Mouse (Mus musculus) brain, adult 2 months (tissue): ENCODE data around the gene Gm21885.
"Not testable (repeated sequence)": the region's sequence is repeated elsewhere in the genome, so short reads cannot be mapped to it uniquely, and the experiment has no call there.

Experiments used
- DNase-seq: peaks from one replicate; pipeline ENCODE4 v3.0.0; 2011; ENCODE audit warnings: low read depth, low spot score

The Gm21885 gene

DNA sequence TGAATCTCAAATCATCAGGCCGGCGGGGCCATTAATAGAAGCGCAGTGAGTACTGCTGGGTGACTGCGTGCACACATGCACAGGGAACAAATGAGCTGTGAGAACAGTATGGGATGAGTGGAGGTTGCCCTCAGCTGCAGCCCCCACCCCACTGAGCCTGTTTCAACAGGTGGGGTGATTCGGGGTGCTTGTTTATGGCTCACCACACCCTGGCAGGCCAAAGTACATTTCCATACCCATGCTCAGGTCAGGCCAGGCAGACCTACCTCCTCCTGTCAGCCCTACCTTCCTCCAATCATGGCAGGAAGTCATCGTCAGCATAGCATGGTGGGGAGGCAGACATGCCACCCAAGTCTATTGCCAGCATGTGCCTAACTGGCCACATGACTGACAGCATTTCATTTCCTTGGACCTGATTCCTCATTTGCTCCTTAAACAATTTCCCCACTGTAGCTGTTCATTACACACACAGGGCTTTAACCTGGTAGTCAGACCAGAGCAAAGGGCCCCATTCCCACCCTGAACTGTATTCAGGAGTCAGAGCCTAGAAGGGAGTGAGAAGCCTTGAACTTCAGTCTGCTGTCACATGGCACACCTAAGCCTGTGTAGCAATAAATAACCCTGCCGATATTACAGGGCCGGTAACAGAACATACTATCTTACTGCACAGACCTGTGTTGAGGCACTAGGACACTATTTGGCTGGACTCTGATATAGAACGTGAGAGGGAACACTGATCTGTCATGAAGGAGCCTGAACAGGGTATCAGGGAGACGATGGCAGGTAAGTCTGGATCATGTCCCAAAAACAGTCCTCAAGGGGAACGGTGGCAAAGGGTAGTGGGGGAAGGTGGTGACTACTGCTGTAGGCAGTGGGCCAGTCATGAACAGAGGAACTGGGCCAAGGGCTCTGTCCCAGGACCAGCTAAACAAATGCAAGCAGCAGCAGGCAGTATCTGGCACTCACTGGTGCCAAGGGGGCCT is at the start of gene Gm21885:
Gene Gm21885 (plus strand): TSS at position 675 of the 983 bp plus-strand sequence.
- peak; percentile 44 for DNase-seq

DNA sequence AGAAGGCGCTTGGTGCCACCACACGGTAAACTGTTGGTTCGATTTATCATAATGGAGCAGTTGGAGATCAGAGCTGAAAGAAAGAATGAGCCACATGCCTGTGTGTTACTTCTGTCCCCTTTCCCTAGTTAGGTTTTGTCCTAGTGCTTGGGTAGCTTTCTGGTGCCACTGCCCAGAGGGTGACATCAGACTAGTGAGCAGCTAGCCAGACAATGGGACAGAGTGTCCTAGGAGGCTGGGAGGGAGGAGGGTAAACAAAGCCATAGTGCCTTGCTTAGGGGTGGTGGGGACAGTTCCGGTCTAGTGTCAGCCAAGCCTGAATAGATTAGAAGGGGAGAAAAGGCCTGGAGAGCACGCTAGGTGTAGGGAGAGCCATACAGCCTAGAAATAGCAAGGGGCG is 48.3 kb upstream of the Gm21885 start:
- DNase-seq, result peak; percentile 93

DNA sequence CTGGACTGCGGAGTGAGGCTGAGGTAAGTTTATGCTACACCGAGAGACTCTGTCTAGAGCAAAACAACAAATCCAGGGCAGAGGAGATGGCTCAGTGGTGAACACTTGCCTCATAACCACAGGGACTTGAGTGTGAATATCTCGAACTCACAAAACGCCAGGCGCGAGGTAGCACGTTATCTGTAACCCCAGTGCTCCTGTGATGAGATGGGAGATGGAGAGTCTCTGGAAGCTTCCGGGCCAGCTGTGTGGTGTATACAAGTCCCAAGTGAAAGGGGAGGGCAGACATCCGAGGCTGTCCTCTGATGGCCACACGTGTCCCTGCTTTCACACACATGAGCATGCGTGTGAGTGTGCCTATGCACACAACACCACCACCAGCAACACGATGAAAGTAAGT is 47.3 kb upstream of the Gm21885 start:
- DNase-seq, result no peak

DNA sequence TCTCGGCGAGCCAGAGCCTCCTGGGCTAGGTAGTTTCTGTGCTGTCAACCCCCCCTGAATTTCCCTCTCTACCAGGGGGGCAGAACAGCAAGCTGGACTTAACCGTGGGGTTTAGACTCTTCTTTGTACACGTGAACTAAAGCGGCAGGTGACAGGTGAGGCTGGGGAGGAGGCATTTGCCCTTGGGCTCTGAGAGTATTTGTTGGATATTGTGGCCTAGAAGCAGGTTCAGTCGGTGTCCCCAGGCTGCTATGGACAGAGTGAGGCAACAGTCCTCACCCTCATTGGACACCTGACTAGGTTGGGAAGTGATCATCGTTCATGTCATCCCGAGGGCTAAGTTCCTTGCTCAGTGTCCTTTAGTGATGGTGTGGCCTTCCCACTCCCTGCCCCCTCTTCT is 46.8 kb upstream of the Gm21885 start:
- DNase-seq, result no peak

DNA sequence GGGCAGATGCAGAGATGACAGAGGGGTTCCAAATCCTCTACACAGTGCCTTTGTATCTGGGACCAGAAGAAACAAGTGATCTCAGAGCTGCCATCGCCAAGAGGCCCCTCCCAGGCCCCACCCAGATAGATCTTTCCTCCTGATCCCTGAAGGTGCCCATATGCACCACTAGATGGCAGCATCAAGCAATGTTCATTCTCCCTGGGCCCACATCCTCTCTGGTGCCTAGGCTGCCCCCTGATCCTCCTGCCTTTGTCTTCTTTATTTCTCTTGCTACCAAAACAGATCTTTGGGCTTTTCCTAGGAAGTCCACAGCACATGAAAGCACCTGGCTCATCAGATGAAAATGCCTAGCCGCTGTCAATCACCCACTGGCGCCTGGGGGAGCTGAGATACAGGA is 45.6 kb upstream of the Gm21885 start:
- DNase-seq, result peak; percentile 96

DNA sequence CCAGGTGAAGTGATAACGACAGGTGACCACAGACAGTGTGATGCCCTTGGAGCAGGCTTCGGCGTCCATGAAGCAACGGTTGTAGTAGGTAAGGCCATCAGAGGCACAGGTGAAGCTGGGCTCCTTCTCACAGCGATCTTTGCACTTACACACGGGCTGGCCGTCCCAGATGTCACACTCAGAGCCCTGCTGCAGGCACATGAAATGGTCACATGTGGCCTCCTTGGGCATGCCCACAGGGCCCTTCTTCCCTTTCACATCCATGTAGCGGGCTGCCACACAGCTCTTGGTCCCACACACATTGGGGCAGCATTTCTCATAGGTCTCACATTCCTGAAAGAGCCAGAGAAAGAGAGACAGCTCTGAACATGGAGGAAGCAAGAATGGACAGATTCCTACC is 42.9 kb upstream of the Gm21885 start:
- DNase-seq, result no peak

DNA sequence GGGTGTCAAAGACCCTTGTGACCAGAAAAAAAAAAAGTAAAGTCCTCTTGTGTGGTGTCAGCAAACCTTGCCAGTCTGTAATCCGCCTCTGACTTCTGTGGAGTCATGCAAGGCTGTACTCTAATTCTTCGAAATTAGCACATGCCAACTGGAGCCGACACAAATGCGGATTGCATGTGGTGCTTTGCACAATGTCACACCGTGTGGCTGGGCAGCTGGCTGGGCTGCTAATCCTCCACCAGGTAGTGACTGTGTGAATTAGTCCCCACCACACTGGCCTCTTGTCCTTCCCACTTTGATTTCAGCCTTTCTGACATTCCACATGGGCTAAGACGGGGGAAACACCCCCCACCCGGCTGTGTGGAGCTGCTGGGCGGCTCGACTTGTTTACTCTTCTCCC is 42.0 kb upstream of the Gm21885 start:
- DNase-seq, result peak; percentile 63

DNA sequence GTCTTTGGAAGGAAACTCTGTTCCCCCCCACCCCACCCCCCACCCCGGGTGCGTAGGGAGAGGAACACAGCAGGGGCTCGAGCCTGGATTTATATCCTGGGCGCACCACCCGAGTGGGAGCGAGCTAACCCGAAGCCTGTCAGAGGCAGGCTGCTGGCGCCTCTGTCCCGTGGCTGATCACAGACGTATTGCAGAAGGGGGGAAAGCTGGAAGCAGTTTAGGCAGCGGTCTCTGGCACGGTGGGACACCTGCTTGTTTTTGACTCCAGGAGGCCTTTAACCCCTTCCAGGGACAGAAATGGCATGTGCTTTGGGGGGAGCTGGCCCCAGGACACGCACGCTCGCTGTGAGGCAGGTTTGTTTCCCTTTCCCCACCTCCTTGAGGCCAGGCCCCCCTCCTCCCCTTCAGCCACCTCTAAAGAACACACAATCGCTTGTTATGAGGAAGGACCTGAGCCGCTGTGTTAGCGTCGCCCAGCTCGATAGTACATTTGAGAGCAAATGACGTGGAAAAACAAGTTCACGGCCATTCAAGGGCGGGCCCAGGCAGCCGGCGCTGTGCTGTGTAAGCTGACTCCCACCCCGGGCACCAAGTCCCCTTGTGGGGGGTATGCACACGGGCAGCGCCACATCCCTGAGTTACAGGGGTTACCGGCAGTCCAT is 38.8 kb upstream of the Gm21885 start:
- no peak for DNase-seq

DNA sequence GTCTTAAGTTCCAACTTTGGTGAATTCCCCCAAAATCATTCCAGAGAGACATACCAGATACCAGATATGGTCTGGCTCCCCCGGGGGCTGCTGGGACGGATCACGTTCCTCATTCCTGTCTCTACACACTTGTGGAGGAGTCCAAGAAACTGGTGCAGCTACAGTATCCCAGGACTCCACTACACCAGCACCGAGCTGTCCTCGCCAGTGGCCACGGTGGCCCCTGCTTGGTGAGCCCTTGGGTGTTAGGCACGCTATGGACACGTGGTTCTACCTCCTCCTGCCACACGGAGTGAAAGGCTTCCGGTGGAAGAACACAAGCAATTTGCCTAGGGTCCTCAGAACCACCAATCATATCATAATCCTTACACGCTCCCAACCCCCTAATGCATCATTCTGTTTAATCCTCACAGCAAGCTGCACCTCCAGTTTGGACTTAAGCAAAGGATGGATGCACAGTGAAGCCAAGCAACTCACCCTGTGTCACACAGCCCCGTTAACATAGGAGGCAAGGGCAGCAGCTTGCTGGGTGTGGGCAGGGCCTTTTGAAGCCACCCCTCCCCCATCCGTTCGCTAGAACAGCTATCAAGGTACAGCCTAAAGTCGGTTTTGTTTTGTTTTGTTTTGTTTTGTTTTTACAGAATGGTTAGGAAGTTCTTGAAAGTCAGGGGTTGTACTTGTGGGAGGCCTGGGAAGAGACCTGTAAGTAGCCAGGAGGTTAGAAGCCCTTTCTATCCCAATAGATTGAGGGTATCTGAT is 38.1 kb upstream of the Gm21885 start:
- no peak for DNase-seq

DNA sequence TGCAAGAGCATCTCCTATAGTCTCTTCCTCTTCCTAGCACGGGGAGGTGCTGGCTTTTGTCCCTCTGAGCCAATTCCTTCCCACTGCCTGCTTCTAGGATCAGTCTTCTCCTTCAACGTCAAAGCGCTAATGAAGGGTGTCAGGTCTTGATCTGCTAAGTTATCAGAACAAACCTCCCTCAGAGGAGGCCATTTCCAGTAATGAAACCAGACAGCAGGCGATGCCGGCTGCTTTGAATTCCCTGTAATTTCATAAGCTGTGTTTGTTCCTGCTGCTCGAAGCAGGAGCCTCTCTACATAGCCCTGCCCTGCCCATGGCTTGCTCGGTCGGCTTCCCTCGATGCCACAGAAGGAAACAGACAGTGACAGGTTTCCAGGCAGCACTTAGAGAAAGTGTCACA is 37.3 kb upstream of the Gm21885 start:
- no peak for DNase-seq

DNA sequence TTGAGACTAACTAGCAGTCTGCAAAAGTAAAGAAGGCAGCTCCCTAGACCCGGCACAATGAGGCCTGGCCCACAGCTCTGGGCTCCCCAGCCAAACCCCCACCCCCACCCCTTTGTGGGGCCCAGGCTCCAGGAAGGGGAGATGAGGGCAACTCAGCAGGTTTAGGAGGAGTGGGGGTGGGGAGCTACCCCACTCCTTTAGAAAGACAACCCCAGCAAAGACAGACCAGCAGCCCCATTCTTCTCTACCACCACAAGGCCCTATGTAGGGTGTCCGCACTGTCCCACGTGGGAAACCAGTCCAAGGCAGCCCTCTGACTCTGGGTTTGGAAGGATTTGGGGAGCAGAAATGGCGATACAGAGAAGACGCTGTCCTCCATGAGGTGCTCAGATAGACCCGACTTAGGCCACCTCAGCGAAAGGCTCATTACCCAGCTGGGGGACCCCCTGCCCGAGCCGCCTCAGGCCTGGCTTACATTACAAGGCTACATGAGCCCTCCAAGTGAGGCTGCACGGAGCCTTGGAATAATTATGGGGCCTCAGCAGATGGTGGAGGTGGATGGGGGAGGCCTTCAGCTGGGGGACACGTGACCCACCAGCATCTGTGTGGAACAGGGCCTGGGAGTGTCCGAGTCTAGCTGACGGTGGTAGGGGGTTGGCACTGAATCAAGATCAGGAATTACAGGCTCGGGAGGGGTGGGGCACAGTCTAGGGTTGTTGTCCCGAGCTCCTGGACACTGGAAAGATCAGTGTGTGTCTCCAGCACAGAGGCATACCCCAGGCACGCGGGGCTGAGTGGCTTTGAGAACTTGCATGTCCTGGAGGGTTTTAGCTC is 35.5 kb upstream of the Gm21885 start, which contains the start of gene Wfikkn2:
Gene Wfikkn2 (minus strand): TSS at position 51 of the 834 bp plus-strand sequence.
- DNase-seq, result peak; percentile 65

DNA sequence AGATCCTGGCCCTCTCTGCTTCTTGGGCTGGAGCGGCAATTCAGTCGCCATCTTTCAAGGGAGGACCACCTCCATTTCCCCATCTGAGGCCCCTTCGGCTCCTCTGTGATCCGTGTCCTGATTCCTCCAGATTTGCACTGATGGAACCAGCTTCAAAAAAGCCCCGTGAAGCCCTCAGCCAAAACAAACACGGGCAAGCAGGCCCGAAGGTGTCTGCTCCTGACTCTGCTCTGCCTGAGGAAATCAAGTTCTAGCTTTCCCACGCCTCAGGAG is 34.9 kb upstream of the Gm21885 start:
- no peak for DNase-seq

DNA sequence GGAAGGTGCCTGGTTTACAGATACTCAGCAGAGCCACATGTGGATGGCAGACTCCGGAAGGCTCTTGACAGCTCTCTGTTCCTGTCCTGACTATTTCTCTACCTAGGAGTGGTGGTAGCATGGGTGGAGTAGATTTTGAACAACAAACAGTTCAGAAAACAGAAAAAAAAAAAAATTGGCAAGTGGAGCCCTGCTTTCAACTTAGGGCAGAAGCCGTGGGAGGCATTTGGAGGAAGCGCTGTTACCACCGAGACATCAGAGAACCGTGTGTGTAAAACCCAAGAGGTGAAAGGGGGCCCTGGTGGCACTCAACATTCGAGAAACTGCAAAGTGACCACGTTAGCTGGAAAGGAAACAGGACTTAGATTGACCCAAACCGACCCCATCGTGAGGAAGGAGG is 28.5 kb upstream of the Gm21885 start:
- no peak for DNase-seq

DNA sequence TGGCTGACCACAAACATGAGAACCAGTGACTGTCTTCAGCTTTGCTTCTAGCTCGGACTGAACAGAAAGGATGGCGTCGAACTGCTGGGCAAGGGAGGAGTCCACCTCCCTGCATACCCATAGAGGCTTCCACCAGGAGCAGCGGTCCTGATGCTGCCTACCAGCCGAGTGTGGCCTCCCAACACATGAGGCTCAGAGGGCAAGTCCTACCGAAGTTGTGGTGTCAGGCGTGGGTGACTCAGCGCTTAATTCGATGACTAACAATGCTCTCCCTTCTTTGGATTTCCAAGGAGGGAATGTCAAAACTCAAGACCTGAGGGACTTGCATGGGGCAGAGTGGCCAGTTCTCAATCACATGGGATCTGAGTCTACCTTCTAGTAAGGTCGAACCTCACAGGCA is 28.0 kb upstream of the Gm21885 start:
- no peak for DNase-seq

DNA sequence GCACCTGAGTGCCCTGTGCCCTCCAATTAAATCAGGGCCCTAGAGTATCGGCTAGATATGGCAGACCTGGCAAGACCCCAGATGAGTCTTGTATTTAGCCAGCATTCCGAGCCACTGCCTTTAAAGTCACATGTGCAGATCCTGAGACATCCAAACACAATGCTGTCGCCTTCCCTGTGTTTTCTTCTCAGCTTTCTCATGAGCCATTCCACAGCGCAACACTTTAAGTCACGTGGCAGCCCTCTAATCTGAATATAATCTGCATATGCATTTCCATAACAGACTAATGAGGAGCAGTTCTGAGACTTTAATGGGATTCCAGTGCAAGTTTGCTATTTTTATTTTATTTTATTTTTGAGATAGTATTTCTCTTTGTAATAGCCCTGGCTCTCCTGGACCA is 25.9 kb upstream of the Gm21885 start:
- no peak for DNase-seq

DNA sequence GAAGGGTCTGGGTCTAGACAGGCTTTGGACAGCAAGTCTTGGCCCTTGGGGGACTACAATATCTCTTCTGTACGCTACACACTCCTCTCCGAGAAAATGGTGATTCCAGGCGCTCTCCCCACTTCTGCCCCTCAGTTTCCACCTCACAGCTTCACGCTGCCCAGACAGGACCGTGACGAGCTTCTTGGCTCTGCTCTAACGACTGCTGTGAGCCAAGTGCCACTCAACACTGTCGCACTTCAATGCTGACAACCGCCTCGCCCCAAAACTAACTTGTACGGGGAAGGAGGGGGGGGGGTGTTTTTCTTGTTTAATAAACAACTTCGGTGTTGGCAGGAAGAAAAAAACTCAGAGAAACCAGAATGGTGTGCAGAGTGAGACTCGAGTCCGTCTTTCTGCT is 23.7 kb upstream of the Gm21885 start:
- DNase-seq, result no peak

DNA sequence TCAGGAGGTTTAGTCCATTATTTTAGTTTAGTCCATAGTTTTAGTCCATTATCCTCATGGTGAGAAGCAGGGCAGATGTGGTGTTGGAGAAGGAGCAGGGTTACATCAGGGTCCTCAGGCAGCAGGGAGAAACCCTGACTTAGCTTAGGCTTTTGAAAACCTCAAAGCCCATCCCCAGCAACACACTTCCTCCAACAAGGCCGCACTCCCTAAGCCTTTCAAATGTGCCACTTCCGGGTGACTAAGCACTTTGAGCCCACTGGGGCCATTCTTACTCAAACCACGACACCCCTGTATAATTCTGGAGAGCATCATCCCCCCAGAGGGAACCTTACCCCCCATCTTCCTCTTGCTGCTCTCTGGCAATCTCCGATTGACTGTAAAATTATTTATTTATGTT is 21.9 kb upstream of the Gm21885 start:
- DNase-seq, result no peak

DNA sequence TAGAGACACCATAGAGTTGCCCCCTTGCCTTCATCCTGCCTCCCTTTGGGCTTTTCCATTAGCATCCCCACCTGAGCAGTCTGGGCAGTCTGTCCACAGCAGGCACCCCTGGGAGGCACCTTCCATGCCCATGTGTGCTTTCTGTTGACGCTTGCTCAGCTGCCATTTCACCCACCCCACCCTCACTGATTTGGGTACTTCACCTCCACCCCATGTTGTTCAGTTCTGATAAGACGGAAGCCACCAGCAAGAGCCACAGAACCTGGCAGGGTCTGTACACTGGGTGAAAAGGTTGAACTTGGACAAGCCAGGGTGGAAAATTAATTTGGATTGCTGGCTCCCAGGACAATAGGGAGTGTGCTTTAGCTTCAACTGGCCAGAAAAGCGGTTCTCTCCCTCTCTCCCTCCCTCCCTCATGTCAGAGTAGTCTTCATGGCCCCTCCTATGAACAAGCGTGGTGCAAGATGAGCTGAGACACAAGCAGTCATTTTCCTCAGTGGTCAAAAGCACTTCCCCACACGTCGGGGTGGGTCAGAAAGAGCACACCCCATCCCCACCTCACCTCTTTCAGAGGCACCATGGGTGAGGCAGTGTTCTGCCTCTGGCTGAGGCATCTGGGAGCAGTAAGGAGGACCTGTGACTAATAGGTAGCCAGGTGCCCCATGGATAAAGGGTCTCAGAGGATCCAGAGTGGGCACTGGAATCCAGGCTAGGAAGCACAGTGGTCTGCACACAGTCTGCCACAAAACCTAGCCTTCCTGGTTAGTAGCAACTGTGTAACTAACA is 19.9 kb upstream of the Gm21885 start:
- no peak for DNase-seq

DNA sequence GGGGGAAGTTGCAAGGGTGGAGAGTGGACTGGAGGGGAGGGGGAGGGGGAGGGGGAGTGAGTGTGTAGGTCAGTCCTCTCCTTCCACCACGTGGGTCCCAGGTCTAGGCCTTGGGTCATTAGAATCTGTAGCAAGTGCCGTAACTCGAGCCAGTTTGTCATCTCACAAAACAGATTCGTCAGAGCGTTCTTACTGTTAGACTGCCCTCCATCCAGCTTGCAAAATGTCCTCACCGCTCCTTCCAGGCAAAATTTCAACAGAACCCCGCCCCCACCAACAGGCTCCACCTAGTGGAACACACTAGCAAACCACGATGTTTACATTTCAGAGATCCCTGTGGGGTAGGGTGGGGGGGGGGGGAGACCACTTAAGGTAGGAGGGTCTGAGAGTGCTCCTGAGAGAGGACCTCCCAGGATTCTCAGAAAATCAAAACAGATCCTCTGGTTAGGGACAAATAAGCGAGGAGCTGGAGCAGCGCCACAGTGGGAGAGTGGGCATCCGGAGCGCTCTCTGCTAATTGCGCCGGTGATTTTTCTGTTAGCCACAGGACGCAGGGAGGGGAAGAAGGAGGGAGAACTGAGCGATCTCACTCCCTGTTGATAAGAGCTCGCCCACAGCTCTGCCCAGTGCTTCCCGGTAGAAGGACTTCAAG is 16.4 kb upstream of the Gm21885 start:
- peak; percentile 85 for DNase-seq

DNA sequence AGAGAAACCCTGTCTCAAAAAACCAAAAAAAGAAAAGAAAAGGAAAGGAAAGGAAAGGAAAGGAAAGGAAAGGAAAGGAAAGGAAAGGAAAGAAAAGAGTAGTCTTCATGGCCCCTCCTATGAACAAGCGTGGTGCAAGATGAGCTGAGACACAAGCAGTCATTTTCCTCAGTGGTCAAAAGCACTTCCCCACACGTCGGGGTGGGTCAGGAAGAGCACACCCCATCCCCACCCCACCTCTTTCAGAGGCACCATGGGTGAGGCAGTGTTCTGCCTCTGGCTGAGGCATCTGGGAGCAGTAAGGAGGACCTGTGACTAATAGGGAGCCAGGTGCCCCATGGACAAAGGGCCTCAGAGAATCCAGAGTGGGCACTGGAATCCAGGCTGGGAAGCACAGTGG is 15.5 kb upstream of the Gm21885 start:
- DNase-seq, result not testable (repeated sequence)
